Mouse (Mus musculus) forelimb bud, embryonic 11.5 days (tissue): ENCODE results near the gene Slc35g2.

Experiments
- DNase-seq: peaks from one replicate; pipeline ENCODE4 v3.0.0-alpha.2; 2012; ENCODE audit warnings: low read depth, low spot score

The Slc35g2 gene

GRCm38 (mm10) chr9:100570626-100571233 is at the start of gene Slc35g2:
Gene Slc35g2 (minus strand): TSS chr9:100571090.
- DNase-seq, result peak; percentile 52

GRCm38 (mm10) chr9:100616947-100617346 is 46.1 kb upstream of the Slc35g2 start:
- DNase-seq, result no peak

GRCm38 (mm10) chr9:100613501-100614071 is 42.7 kb upstream of the Slc35g2 start:
- DNase-seq, result no peak

DNA sequence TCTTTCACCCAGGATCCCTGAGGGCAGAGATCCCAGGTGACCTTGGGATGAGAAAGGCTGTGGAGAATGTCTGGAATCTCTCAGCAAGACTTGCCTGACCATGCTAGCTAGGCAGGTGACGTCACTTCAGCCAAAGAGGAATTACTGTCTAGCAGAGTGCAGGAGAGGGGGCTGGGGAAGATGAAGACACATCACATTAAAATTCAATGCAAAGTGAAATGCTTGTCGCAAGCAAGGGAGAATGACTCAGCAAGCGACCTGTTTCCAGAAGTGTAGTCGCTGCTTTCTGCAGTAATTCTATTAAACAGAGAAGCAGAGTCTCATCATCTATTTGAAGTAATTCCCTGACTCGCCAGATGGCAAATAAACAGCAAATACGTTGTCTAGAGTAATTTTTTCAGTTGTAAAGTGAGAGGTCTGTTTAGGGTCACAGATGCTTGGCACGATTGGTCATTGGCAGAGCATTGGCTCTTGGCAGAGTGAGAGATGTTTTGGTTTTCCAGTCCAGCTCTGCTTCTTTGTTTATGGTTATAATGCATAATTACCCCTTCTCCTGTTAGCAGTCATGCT is 35.2 kb upstream of the Slc35g2 start:
- peak; percentile 43 for DNase-seq

DNA sequence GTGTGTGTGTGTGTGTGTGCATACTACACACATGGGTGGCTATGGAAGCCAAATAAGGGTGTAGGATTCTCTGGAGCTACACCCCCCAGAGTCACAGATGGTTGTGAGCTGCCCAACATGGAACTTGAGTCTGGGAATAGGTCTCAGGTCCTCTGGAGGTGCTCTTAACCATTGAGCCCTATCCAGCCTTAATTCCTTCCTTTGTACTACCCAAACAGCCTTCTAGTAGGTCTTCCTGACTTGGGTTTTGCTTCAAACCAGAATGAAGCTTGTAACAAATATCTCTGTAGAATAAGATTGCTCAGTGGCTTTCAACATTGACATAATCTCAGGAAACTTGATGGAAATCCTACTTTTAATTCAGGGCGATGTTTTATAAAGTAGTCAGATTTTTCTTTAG is 34.6 kb upstream of the Slc35g2 start:
- DNase-seq, result no peak

GRCm38 (mm10) chr9:100603156-100603555 is 32.3 kb upstream of the Slc35g2 start:
- DNase-seq, result no peak

- DNase-seq, result no peak
Measured at GRCm38 (mm10) chr9:100602130-100602529, 31.2 kb upstream of the Slc35g2 start.

- peak; percentile 14 for DNase-seq
Measured at GRCm38 (mm10) chr9:100599761-100600328, 29.0 kb upstream of the Slc35g2 start.

GRCm38 (mm10) chr9:100597546-100597945 is 26.7 kb upstream of the Slc35g2 start, which contains the start of gene Stag1:
Gene Stag1 (plus strand): TSS chr9:100597798.
- DNase-seq, result no peak

- no peak for DNase-seq
Measured at GRCm38 (mm10) chr9:100596317-100596716, 25.4 kb upstream of the Slc35g2 start.

DNA sequence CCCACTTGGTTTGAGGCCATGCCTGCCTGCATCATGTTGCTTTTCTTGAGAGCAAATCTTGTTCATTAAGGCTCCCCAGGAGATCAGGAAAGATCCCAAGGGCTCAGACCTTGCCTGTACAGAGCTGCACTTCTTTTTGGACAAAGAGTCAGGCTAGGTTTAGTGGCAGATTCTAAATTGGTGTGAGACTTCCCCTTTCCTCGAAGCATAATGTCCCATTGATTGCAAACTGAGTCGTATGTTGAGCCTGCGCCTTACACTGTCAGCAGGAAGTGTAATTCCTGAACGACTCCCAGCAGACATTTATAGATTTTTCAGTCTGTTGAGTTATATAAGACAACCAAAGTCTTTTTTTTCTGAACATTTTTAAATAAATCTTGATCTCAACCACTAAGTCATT is 19.6 kb upstream of the Slc35g2 start:
- no peak for DNase-seq

DNA sequence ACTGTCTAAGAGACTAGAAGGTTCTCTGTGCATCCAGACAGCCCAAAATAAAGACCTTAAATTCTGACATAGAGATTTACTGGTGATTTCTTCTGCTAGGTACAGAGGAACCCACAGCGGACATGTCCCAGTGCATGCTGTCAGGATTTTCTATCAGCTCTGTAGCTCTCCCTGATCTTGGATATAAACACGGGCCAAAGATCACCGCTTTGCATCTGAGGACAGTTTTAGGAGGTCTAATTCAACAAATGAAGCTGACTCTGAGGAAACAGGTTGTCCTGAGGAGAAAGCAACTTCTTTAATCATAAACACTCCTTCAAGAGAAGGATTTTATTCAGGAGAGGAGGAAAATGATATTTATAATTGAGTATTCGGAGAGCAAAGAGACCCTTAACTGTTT is 13.1 kb upstream of the Slc35g2 start:
- no peak for DNase-seq

DNA sequence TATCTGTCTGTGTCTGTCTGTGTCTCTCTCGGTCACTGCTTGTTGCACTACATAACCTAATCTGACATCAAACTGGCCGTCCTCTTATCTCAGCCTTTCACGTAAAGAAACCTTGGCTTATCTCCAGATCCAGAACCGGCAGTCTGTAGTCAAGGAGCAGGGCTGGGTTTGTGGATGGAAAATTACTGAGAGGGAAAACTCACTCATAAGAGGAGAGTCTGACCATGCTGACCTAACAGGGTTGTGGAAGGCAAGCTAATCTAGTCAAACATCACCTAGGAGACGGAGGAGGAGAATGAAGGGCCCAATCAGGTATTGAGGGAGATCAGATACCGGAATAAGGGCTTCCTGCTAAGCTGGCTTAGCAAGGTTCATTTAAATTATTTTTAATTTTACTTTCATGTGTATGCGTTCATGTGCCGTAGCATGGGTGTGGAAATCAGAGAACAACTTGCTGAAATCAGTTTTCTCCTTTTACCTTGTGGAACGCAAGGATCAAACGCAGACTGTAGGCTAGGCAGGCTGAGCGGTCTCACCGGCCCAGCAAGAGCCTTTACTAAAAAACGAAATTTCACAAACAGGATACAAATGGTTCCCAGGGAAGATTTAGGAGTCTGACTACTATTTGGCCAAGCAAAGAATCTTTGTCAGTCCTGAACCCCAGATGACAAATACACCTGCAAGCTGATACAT is 12.1 kb upstream of the Slc35g2 start:
- DNase-seq, result no peak

DNA sequence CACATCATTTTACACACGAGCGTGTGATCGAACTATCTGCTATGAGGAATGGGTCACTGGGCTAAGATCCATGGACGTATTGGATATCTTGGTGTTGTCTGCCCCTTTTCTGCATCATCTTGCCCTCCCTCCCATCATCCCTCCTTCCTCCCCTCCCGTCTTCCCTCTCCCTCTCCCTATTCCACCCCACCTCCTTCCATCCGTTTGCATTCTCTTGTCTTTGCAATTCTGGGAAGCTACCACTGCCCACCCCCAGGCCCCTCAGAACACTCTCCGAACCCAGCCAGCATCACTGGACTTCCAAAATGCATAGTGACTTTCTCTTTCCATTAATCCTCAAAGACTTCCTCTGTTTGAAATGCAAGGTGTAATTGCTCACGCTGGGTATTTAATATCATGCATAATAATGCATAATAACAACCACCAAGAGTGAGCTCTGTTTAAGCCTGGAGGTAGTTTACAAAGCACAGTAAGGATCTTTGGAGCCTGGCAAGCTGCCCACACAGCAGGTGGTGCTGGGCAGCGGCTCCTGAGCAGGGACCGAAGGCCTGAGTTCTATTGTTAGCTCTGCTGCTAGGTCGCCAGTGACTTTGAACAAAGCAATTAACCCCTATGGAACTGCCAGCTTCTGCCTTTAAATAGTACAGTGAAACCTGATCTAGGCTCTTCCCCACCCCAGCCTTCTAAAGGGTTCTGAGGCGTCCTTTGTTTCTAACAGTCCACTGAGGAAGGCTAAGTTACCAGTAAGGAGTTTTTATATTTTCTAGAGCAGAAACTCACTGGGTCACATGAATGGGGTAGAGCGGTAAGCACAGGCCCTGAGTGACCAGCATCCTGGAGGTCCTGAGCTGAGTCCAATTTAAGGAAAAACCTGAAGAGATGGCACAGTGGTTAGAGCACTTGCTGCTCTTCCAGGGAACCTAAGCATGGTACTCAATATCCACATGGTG is 10.9 kb upstream of the Slc35g2 start:
- DNase-seq, result peak; percentile 39

DNA sequence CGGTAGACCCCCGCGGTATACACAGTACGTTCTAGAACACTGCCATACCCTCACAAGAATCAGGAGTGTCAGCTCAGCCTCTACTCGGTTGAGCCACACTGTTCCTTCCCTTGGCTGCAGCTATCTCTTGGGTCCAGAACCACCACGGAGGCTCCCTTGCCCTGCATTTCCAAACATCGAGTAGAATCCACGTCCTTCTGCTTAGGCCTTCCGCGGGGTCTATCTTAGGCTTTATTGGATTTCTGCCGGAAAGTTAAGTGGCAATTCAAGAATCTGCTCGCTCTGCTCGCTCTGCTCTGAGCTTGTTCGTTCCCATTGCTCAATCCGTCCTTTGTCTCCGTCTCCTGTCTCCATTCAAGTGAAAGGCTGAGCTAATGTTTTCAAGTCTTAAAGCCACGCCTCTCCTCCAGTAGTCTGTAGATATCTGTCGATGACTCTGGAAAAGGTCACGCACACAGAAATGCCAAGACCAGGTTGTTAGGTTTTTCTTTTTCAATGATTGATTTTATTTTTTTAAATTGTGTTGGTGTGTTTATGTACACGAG is 9.4 kb upstream of the Slc35g2 start:
- DNase-seq, result no peak

- no peak for DNase-seq
Measured at GRCm38 (mm10) chr9:100573942-100574341, 3.1 kb upstream of the Slc35g2 start.

GRCm38 (mm10) chr9:100573300-100573699 is 2.4 kb upstream of the Slc35g2 start:
- DNase-seq, result no peak

DNA sequence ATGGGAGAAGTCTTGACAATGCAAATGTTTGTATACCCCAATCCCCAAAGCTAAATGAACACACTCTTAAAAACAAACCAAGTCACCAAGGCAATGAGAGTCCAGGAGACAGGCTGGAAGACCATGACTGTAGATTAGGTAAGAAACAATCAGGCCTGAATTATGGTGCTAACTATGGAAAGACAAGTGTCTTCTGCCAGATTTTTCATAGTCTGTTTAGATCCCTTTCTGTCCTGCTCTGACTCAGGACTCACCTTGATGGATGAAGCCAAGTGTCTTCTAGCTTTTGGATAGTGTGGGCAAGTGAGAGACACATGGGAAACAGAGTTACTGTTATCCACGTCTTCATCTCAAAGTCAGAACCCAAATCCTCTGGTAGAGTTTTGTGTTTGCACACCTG is 621 bp upstream of the Slc35g2 start:
- no peak for DNase-seq

GRCm38 (mm10) chr9:100569798-100570625 is 878 bp downstream of the Slc35g2 start:
- peak; percentile 18 for DNase-seq
